In genomic region chr3:29122556-29122955, GRCm38 (mm10) we compare ENCODE assay signal across 24 mouse cellular contexts. TPM values are rescaled to one million over a fixed set of nuclear protein-coding genes. Genes with fewer than 3 reads are reported as not detected.
A peak's percentile ranks its signal among the peaks of the same experiment; 100 is the strongest.
DNase-seq lines count a peak whose midpoint lies in the region; ATAC-seq and TF ChIP-seq lines count a peak whose summit lies in the region.
"Had no signal": no experiment of that assay in that cellular context is flagged by ENCODE, and none has a peak within 500 bp of the region (broad histone marks: within the 10 kb centered on the region; RNA-seq: fewer than 3 reads in every experiment).

No protein-coding gene starts in this region.

- 46% methylated on average over 1 of the region's 1 CpGs for WGBS in kidney, adult 2 months
- WGBS in kidney, embryonic 16.5 days = 73% methylated on average over 1 of the region's 1 CpGs
- 16% methylated on average over 1 of the region's 1 CpGs for WGBS in liver, adult 2 months
- 38% methylated on average over 1 of the region's 1 CpGs for WGBS in liver, embryonic 12.5 days (ENCODE audit: insufficient replicate concordance)

- H3K79me2 ChIP-seq in liver, adult 2 months (ENCODE audit: control insufficient read depth, insufficient read depth, low read length) = no peaks in the 10 kb centered on the region

- H3K9me3 ChIP-seq in kidney, embryonic 16.5 days (ENCODE audit: low read length) = no peaks in the 10 kb centered on the region
- H3K9me3 ChIP-seq in liver, embryonic 12.5 days (replicated peaks) = no peaks in the 10 kb centered on the region
- H3K9me3 ChIP-seq: G1E had no signal

- TF ChIP-seq CTCF in kidney, adult 2 months (conservative IDR thresholded peaks at IDR 0.05; ENCODE audit: insufficient read depth, insufficient read length, low read depth, low read length) = no peak
- no peak for TF ChIP-seq CTCF in liver, adult 2 months (IDR thresholded peaks at IDR 0.05; ENCODE audit: low read depth, low read length)

- H3K9ac ChIP-seq in kidney, embryonic 16.5 days (replicated peaks; ENCODE audit: low read length) = no peak overlapping the region
- H3K9ac ChIP-seq in liver, adult 2 months (ENCODE audit: low read depth, low read length) = no peak overlapping the region
- H3K9ac ChIP-seq in liver, embryonic 12.5 days = no peak overlapping the region

- no peak overlapping the region for H3K27ac ChIP-seq in kidney, adult 2 months (ENCODE audit: insufficient read depth, low read depth, low read length)
- H3K27ac ChIP-seq in kidney, embryonic 16.5 days (ENCODE audit: low read length) = no peak overlapping the region
- H3K27ac ChIP-seq in liver, adult 2 months (replicated peaks; ENCODE audit: insufficient read depth, low read depth, low read length) = no peak overlapping the region
- H3K27ac ChIP-seq in liver, embryonic 12.5 days = no peak overlapping the region

- H3K27me3 ChIP-seq in kidney, adult 2 months (replicated peaks; ENCODE audit: control insufficient read depth, insufficient read depth, low read length) = no peaks in the 10 kb centered on the region
- no peaks in the 10 kb centered on the region for H3K27me3 ChIP-seq in kidney, embryonic 16.5 days (ENCODE audit: insufficient read depth, low read length)
- no peaks in the 10 kb centered on the region for H3K27me3 ChIP-seq in liver, adult 2 months (ENCODE audit: control insufficient read depth, insufficient read depth, low read length)
- no peaks in the 10 kb centered on the region for H3K27me3 ChIP-seq in liver, embryonic 12.5 days (replicated peaks)
- H3K27me3 ChIP-seq: CH12.LX had no signal

- no peak overlapping the region for H3K4me3 ChIP-seq in kidney, adult 2 months (ENCODE audit: insufficient read depth, low read depth, low read length)
- no peak overlapping the region for H3K4me3 ChIP-seq in kidney, embryonic 16.5 days (ENCODE audit: low read length)
- H3K4me3 ChIP-seq in liver, adult 2 months (ENCODE audit: insufficient read depth, low read depth, low read length) = no peak overlapping the region
- H3K4me3 ChIP-seq in liver, embryonic 12.5 days = no peak overlapping the region

- no peak for TF ChIP-seq POLR2A in kidney, adult 2 months (IDR thresholded peaks at IDR 0.05; ENCODE audit: low read depth, low read length)
- no peak for TF ChIP-seq POLR2A in liver, adult 2 months (IDR thresholded peaks at IDR 0.05; ENCODE audit: extremely low read depth, insufficient read depth, low read length)

- no peak for ATAC-seq in kidney, embryonic 16.5 days (ENCODE audit: low FRiP score, low TSS enrichment)
- no peak for ATAC-seq in liver, embryonic 12.5 days
- ATAC-seq: activated CD4-positive, CD25-positive, alpha-beta regulatory T cell, adult 4 months; CD4-positive, CD25-positive, alpha-beta regulatory T cell, adult 4 months; Patski had no signal

- no peaks in the 10 kb centered on the region for H3K4me1 ChIP-seq in kidney, adult 2 months (ENCODE audit: control insufficient read depth, insufficient read depth, low read length)
- no peaks in the 10 kb centered on the region for H3K4me1 ChIP-seq in kidney, embryonic 16.5 days (ENCODE audit: insufficient read depth, low read length)
- peaks cover 4% of the 10 kb centered on the region; the same call in 1 of the 2 replicates for H3K4me1 ChIP-seq in liver, adult 2 months (ENCODE audit: control insufficient read depth, insufficient read depth, low read length)
- no peaks in the 10 kb centered on the region for H3K4me1 ChIP-seq in liver, embryonic 12.5 days

- peak; percentile 42 for DNase-seq in kidney, adult 2 months
- no peak for DNase-seq in kidney, postnatal 10 days
- peak; percentile 68 for DNase-seq in kidney, adult 9 months
- peak; percentile 64 for DNase-seq in liver, adult 2 months (ENCODE audit: extremely low read depth, low read depth, low spot score)
- DNase-seq: adrenal gland, adult 2 months; adrenal gland, adult 8-10 months; adrenal gland, postnatal 10 days; adrenal gland, postnatal 14 days; adrenal gland, postnatal 25 days; adrenal gland, postnatal 36 days; B cell, adult 2 months; cerebellum, adult 11 months; cerebellum, adult 11-12 months; cerebellum, adult 18-20 months had no signal

- no peaks in the 10 kb centered on the region for H3K36me3 ChIP-seq in kidney, adult 2 months (ENCODE audit: control insufficient read depth, insufficient read depth, low read length)
- no peaks in the 10 kb centered on the region for H3K36me3 ChIP-seq in kidney, embryonic 16.5 days (ENCODE audit: insufficient read depth, low read length)
- no peaks in the 10 kb centered on the region for H3K36me3 ChIP-seq in liver, adult 2 months (ENCODE audit: control insufficient read depth, insufficient read depth, low read length)
- no peaks in the 10 kb centered on the region for H3K36me3 ChIP-seq in liver, embryonic 12.5 days
- H3K36me3 ChIP-seq: G1E had no signal

- no peak overlapping the region for H3K4me2 ChIP-seq in kidney, embryonic 16.5 days (replicated peaks; ENCODE audit: low read depth, low read length)
- H3K4me2 ChIP-seq in liver, embryonic 12.5 days = no peak overlapping the region

RNA-seq across cellular contexts. Expression of gene Egfem1, which starts 40.7 kb away (rescaled TPM):
- 0.25 and 1.2 TPM in 2 replicates for polyA plus RNA-seq in kidney, adult 2 months (2012; rRNA removed)
- 1.4 TPM in 2 replicates for polyA plus RNA-seq in kidney, embryonic 16.5 days (2015; fragmentation: Nextera tagmentation; extraction: Ambion mirVana)
- 1.5 and 2.4 TPM in 2 replicates for total RNA-seq in liver, adult 2 months (2014; rRNA removed)
- 0.48 and 2.1 TPM in 2 replicates for polyA plus RNA-seq in liver, adult 2 months (2012; rRNA removed)
- 0.07 and 0.12 TPM in 2 replicates for polyA plus RNA-seq in liver, embryonic 12.5 days (2016; fragmentation: Nextera tagmentation; extraction: Ambion mirVana)
- total RNA-seq: adrenal gland, adult 18-20 months; adrenal gland, adult 2 months; CH12.LX; MEL had no signal
- polyA plus RNA-seq: activated CD4-positive, CD25-positive, alpha-beta regulatory T cell, adult 4 months; C2C12; CD4-positive, CD25-positive, alpha-beta regulatory T cell, adult 4 months; G1E; Patski had no signal
